In genomic region chr3:100821276-100821675, GRCm38 (mm10) we compare ENCODE assay signal across 8 mouse cellular contexts. TPM values are rescaled to one million over a fixed set of nuclear protein-coding genes. Genes with fewer than 3 reads are reported as not detected.
DNase-seq lines count a peak whose midpoint lies in the region; ATAC-seq and TF ChIP-seq lines count a peak whose summit lies in the region.

No protein-coding gene starts in this region.

- H3K9ac ChIP-seq in heart, postnatal 0 days (replicated peaks; ENCODE audit: low read depth, low read length) = no peak overlapping the region
- H3K9ac ChIP-seq in embryonic facial prominence, embryonic 15.5 days = no peak overlapping the region
- H3K9ac ChIP-seq in liver, embryonic 16.5 days (ENCODE audit: low read depth, low read length) = no peak overlapping the region
- H3K9ac ChIP-seq in heart, embryonic 12.5 days = no peak overlapping the region

- no peaks in the 10 kb centered on the region for H3K9me3 ChIP-seq in heart, postnatal 0 days (replicated peaks; ENCODE audit: control insufficient read depth, low read length)
- H3K9me3 ChIP-seq in embryonic facial prominence, embryonic 15.5 days (replicated peaks) = no peaks in the 10 kb centered on the region
- no peaks in the 10 kb centered on the region for H3K9me3 ChIP-seq in liver, embryonic 16.5 days (replicated peaks; ENCODE audit: control insufficient read depth, low read length)
- no peaks in the 10 kb centered on the region for H3K9me3 ChIP-seq in heart, embryonic 12.5 days (replicated peaks)

- no peak overlapping the region for H3K4me2 ChIP-seq in heart, postnatal 0 days (ENCODE audit: low read depth, low read length)
- H3K4me2 ChIP-seq in embryonic facial prominence, embryonic 15.5 days (replicated peaks) = no peak overlapping the region
- H3K4me2 ChIP-seq in liver, embryonic 16.5 days (ENCODE audit: low read depth, low read length) = no peak overlapping the region
- H3K4me2 ChIP-seq in heart, embryonic 12.5 days = no peak overlapping the region

- TF ChIP-seq EP300 in heart, postnatal 0 days (IDR thresholded peaks at IDR 0.05; ENCODE audit: low read depth) = no peak

- TF ChIP-seq CTCF in heart, postnatal 0 days (IDR thresholded peaks at IDR 0.05; ENCODE audit: low read depth) = peak; percentile 46

- H3K4me1 ChIP-seq in heart, postnatal 0 days (ENCODE audit: control insufficient read depth, insufficient read depth) = no peaks in the 10 kb centered on the region; the same call in 1 of the 2 replicates
- no peaks in the 10 kb centered on the region for H3K4me1 ChIP-seq in embryonic facial prominence, embryonic 15.5 days
- H3K4me1 ChIP-seq in liver, embryonic 16.5 days (ENCODE audit: control insufficient read depth, low read depth, low read length) = no peaks in the 10 kb centered on the region
- H3K4me1 ChIP-seq in heart, embryonic 12.5 days (replicated peaks) = peaks cover 7% of the 10 kb centered on the region

- no peaks in the 10 kb centered on the region for H3K36me3 ChIP-seq in heart, postnatal 0 days (replicated peaks; ENCODE audit: control insufficient read depth, insufficient read depth, low read length)
- no peaks in the 10 kb centered on the region for H3K36me3 ChIP-seq in embryonic facial prominence, embryonic 15.5 days
- no peaks in the 10 kb centered on the region for H3K36me3 ChIP-seq in liver, embryonic 16.5 days (ENCODE audit: control insufficient read depth, insufficient read depth)
- H3K36me3 ChIP-seq in heart, embryonic 12.5 days = no peaks in the 10 kb centered on the region

- no peak overlapping the region for H3K27ac ChIP-seq in heart, postnatal 0 days (ENCODE audit: low read depth)
- H3K27ac ChIP-seq in embryonic facial prominence, embryonic 15.5 days (replicated peaks) = peak overlapping the region; percentile 48; the same call in 1 of the 2 replicates
- no peak overlapping the region for H3K27ac ChIP-seq in liver, embryonic 16.5 days (ENCODE audit: low read length)
- H3K27ac ChIP-seq in heart, embryonic 12.5 days (ENCODE audit: poor library complexity, severe bottlenecking) = no peak overlapping the region

- ATAC-seq in heart, postnatal 0 days (ENCODE audit: insufficient read depth, low read depth) = no peak
- no peak for ATAC-seq in embryonic facial prominence, embryonic 15.5 days (ENCODE audit: insufficient number of reproducible peaks, low FRiP score, low TSS enrichment, low read depth)
- ATAC-seq in liver, embryonic 16.5 days (ENCODE audit: low read depth) = 0 out of 2 replicates have a peak, but pooled peaks have one; percentile 13
- ATAC-seq in heart, embryonic 12.5 days (ENCODE audit: insufficient number of reproducible peaks, low FRiP score) = no peak

- 30% methylated on average over 2 of the region's 2 CpGs for WGBS in heart, postnatal 0 days
- 36% methylated on average over 2 of the region's 2 CpGs for WGBS in embryonic facial prominence, embryonic 15.5 days
- 32% methylated on average over 2 of the region's 2 CpGs for WGBS in liver, embryonic 16.5 days (ENCODE audit: insufficient replicate concordance)
- WGBS in heart, embryonic 12.5 days = 64% methylated on average over 2 of the region's 2 CpGs

- no peak overlapping the region for H3K4me3 ChIP-seq in heart, postnatal 0 days (ENCODE audit: low read depth, low read length)
- H3K4me3 ChIP-seq in embryonic facial prominence, embryonic 15.5 days (replicated peaks) = no peak overlapping the region
- H3K4me3 ChIP-seq in liver, embryonic 16.5 days (ENCODE audit: low read depth, low read length) = no peak overlapping the region
- no peak overlapping the region for H3K4me3 ChIP-seq in heart, embryonic 12.5 days

- DNase-seq in heart, postnatal 0 days (ENCODE audit: low spot score) = peak; percentile 32
- no peak for DNase-seq in heart, adult 9 months (ENCODE audit: low spot score in 2 of 2)
- peak; percentile 33 for DNase-seq in CD4-positive helper T cell, adult 2 months (ENCODE audit: low read depth, low spot score)
- no peak for DNase-seq in yolk sac, embryonic 10.5 days (ENCODE audit: low spot score)
- no peak for DNase-seq in spleen, postnatal 10 days (ENCODE audit: low spot score in 2 of 2)

- no peaks in the 10 kb centered on the region for H3K27me3 ChIP-seq in heart, postnatal 0 days (ENCODE audit: control insufficient read depth, insufficient read depth, low read length)
- no peaks in the 10 kb centered on the region for H3K27me3 ChIP-seq in embryonic facial prominence, embryonic 15.5 days
- no peaks in the 10 kb centered on the region for H3K27me3 ChIP-seq in liver, embryonic 16.5 days (ENCODE audit: control insufficient read depth, insufficient read depth, low read depth, low read length)
- no peaks in the 10 kb centered on the region for H3K27me3 ChIP-seq in heart, embryonic 12.5 days (replicated peaks)

RNA-seq across cellular contexts. Expression of gene Vtcn1, which starts 4.0 kb away (rescaled TPM):
- total RNA-seq in heart, postnatal 0 days (2014; rRNA removed; ENCODE audit: low replicate concordance) = 0.27 and 1.2 TPM in 2 replicates
- polyA plus RNA-seq in heart, postnatal 0 days (2015; fragmentation: Nextera tagmentation; extraction: Ambion mirVana) = 0.30 and 0.36 TPM in 2 replicates
- polyA plus RNA-seq in embryonic facial prominence, embryonic 15.5 days (2015; fragmentation: Nextera tagmentation; extraction: Ambion mirVana) = 0.70 and 0.80 TPM in 2 replicates
- 0.04 TPM in 1 of 2 replicates, not detected in the other for polyA plus RNA-seq in liver, embryonic 16.5 days (2015; fragmentation: Nextera tagmentation; extraction: Ambion mirVana)
- polyA plus RNA-seq in heart, embryonic 12.5 days (2016; fragmentation: Nextera tagmentation; extraction: Ambion mirVana) = 0.06 and 0.17 TPM in 2 replicates

Comparison
In these comparisons a context has a peak if more than half of its experiments do, and no peak if none do; other contexts are left out.
1. DNase-seq: peak in heart, postnatal 0 days (single experiment) and CD4-positive helper T cell, adult 2 months (single experiment); none in heart, adult 9 months (0 of 2), yolk sac, embryonic 10.5 days (single experiment) and spleen, postnatal 10 days (0 of 2).